Mouse (Mus musculus): ENCODE measurements at regions not wholly inside any gene's neighbourhood (a gene's known extent, or its start where the extent isn't known, plus 50 kb on each side); places are given as distances from the start of the nearest gene placed in this dataset.
A peak's percentile ranks its signal among the peaks of the same experiment; 100 is the strongest.

- Histone ChIP-seq H3K4me3 (no peak overlapping the region), H3K27ac (no peak overlapping the region), H3K4me1 (no peaks in the 10 kb centered on the region), H3K9me3 (no peaks in the 10 kb centered on the region), H3K27me3 (ENCODE audit: insufficient read depth, poor library complexity, severe bottlenecking) (no peaks in the 10 kb centered on the region), H3K36me3 (no peaks in the 10 kb centered on the region)
- DNase-seq (ENCODE audit: low spot score), result no peak
- WGBS, result 81% methylated on average over 2 of the region's 2 CpGs
These were observed 114.1 kb upstream of the Eomes start for GRCm38 (mm10) chr9:118363929-118364328.

GRCm38 (mm10) chr9:118365431-118365830 lies 112.6 kb upstream of the Eomes start:
- WGBS, result 72% methylated on average over 9 of the region's 9 CpGs
- DNase-seq (ENCODE audit: low spot score), result no peak
- no peaks in the 10 kb centered on the region for H3K9me3 ChIP-seq
- no peaks in the 10 kb centered on the region for H3K36me3 ChIP-seq
- H3K27me3 ChIP-seq (ENCODE audit: insufficient read depth, poor library complexity, severe bottlenecking), result no peaks in the 10 kb centered on the region
- H3K4me1 ChIP-seq, result no peaks in the 10 kb centered on the region
- no peak overlapping the region for H3K27ac ChIP-seq
- no peak overlapping the region for H3K4me3 ChIP-seq

GRCm38 (mm10) chr9:118367314-118367713 lies 110.7 kb upstream of the Eomes start:
- no peaks in the 10 kb centered on the region for H3K36me3 ChIP-seq
- H3K27me3 ChIP-seq (ENCODE audit: insufficient read depth, poor library complexity, severe bottlenecking), result no peaks in the 10 kb centered on the region
- H3K4me3 ChIP-seq, result no peak overlapping the region
- H3K27ac ChIP-seq, result no peak overlapping the region
- no peak for DNase-seq (ENCODE audit: low spot score)
- WGBS, result 73% methylated on average over 4 of the region's 4 CpGs
- H3K9me3 ChIP-seq, result no peaks in the 10 kb centered on the region
- no peaks in the 10 kb centered on the region for H3K4me1 ChIP-seq

GRCm38 (mm10) chr9:118370581-118370980 lies 107.4 kb upstream of the Eomes start:
- Histone ChIP-seq H3K9me3 (no peaks in the 10 kb centered on the region), H3K27me3 (ENCODE audit: insufficient read depth, poor library complexity, severe bottlenecking) (no peaks in the 10 kb centered on the region), H3K4me3 (no peak overlapping the region), H3K27ac (no peak overlapping the region), H3K36me3 (no peaks in the 10 kb centered on the region), H3K4me1 (no peaks in the 10 kb centered on the region)
- 78% methylated on average over 6 of the region's 6 CpGs for WGBS
- no peak for DNase-seq (ENCODE audit: low spot score)

- Histone ChIP-seq H3K27ac (no peak overlapping the region), H3K9me3 (no peaks in the 10 kb centered on the region), H3K27me3 (ENCODE audit: insufficient read depth, poor library complexity, severe bottlenecking) (no peaks in the 10 kb centered on the region), H3K4me3 (no peak overlapping the region), H3K36me3 (no peaks in the 10 kb centered on the region), H3K4me1 (0 out of 2 replicates have a peak, but pooled peaks cover 4% of the 10 kb centered on the region)
- DNase-seq (ENCODE audit: low spot score), result no peak
- WGBS, result 82% methylated on average over 5 of the region's 5 CpGs
These were observed 103.3 kb upstream of the Eomes start for GRCm38 (mm10) chr9:118374680-118375079.

- Histone ChIP-seq H3K9me3 (no peaks in the 10 kb centered on the region), H3K4me3 (no peak overlapping the region), H3K36me3 (no peaks in the 10 kb centered on the region), H3K27me3 (ENCODE audit: insufficient read depth, poor library complexity, severe bottlenecking) (no peaks in the 10 kb centered on the region), H3K4me1 (0 out of 2 replicates have a peak, but pooled peaks cover 4% of the 10 kb centered on the region), H3K27ac (no peak overlapping the region)
- WGBS, result 20% methylated on average over 6 of the region's 6 CpGs
- DNase-seq (ENCODE audit: low spot score), result no peak
These were observed 99.0 kb upstream of the Eomes start for GRCm38 (mm10) chr9:118379055-118379454.

- Histone ChIP-seq H3K36me3 (no peaks in the 10 kb centered on the region), H3K4me1 (peaks cover 4% of the 10 kb centered on the region; the same call in 1 of the 2 replicates), H3K4me3 (no peak overlapping the region), H3K27ac (no peak overlapping the region), H3K27me3 (ENCODE audit: insufficient read depth, poor library complexity, severe bottlenecking) (peaks cover 2% of the 10 kb centered on the region), H3K9me3 (no peaks in the 10 kb centered on the region)
- DNase-seq (ENCODE audit: low spot score), result no peak
- 86% methylated on average over 3 of the region's 3 CpGs for WGBS
These were observed 95.5 kb upstream of the Eomes start for GRCm38 (mm10) chr9:118382532-118382931.

- H3K4me1 ChIP-seq, result peaks cover 6% of the 10 kb centered on the region
- H3K4me3 ChIP-seq, result no peak overlapping the region
- 7% methylated on average over 2 of the region's 2 CpGs for WGBS
- no peaks in the 10 kb centered on the region for H3K9me3 ChIP-seq
- no peak for DNase-seq (ENCODE audit: low spot score)
- no peaks in the 10 kb centered on the region for H3K36me3 ChIP-seq
- peaks cover 22% of the 10 kb centered on the region for H3K27me3 ChIP-seq (ENCODE audit: insufficient read depth, poor library complexity, severe bottlenecking)
- no peak overlapping the region for H3K27ac ChIP-seq
These were observed 93.4 kb upstream of the Eomes start for GRCm38 (mm10) chr9:118384610-118385009.

- WGBS, result 28% methylated on average over 8 of the region's 8 CpGs
These were observed 90.4 kb upstream of the Eomes start for GRCm38 (mm10) chr9:118387631-118388030.

GRCm38 (mm10) chr9:118389481-118390334 lies 88.3 kb upstream of the Eomes start:
- Histone ChIP-seq H3K9me3 (no peaks in the 10 kb centered on the region), H3K36me3 (no peaks in the 10 kb centered on the region), H3K4me3 (peak overlapping the region; percentile 56), H3K27me3 (ENCODE audit: insufficient read depth, poor library complexity, severe bottlenecking) (peaks cover 22% of the 10 kb centered on the region), H3K27ac (peak overlapping the region; percentile 36; the same call in 1 of the 2 replicates), H3K4me1 (peaks cover 11% of the 10 kb centered on the region)
- no peak for DNase-seq (ENCODE audit: low spot score)
- 4% methylated on average over 27 of the region's 27 CpGs for WGBS

More at GRCm38 (mm10) chr9:118387631-118388030, 90.4 kb upstream of the Eomes start:
- Histone ChIP-seq H3K36me3 (no peaks in the 10 kb centered on the region), H3K4me3 (no peak overlapping the region), H3K27ac (no peak overlapping the region), H3K9me3 (no peaks in the 10 kb centered on the region), H3K4me1 (peaks cover 11% of the 10 kb centered on the region), H3K27me3 (ENCODE audit: insufficient read depth, poor library complexity, severe bottlenecking) (peaks cover 22% of the 10 kb centered on the region)
- no peak for DNase-seq (ENCODE audit: low spot score)

- WGBS, result 54% methylated on average over 3 of the region's 3 CpGs
- no peak overlapping the region for H3K4me3 ChIP-seq
- H3K27ac ChIP-seq, result no peak overlapping the region
- peaks cover 11% of the 10 kb centered on the region for H3K4me1 ChIP-seq
- peaks cover 22% of the 10 kb centered on the region for H3K27me3 ChIP-seq (ENCODE audit: insufficient read depth, poor library complexity, severe bottlenecking)
- H3K9me3 ChIP-seq, result no peaks in the 10 kb centered on the region
- DNase-seq (ENCODE audit: low spot score), result no peak
- no peaks in the 10 kb centered on the region for H3K36me3 ChIP-seq
These were observed 87.3 kb upstream of the Eomes start for GRCm38 (mm10) chr9:118390679-118391078.

- 55% methylated on average over 7 of the region's 7 CpGs for WGBS
- H3K36me3 ChIP-seq, result no peaks in the 10 kb centered on the region
- no peak overlapping the region for H3K27ac ChIP-seq
- no peak overlapping the region for H3K4me3 ChIP-seq
- peaks cover 11% of the 10 kb centered on the region for H3K4me1 ChIP-seq
- H3K27me3 ChIP-seq (ENCODE audit: insufficient read depth, poor library complexity, severe bottlenecking), result peaks cover 22% of the 10 kb centered on the region
- no peaks in the 10 kb centered on the region for H3K9me3 ChIP-seq
- no peak for DNase-seq (ENCODE audit: low spot score)
These were observed 86.3 kb upstream of the Eomes start for GRCm38 (mm10) chr9:118391715-118392114.

- Histone ChIP-seq H3K36me3 (no peaks in the 10 kb centered on the region), H3K27ac (no peak overlapping the region), H3K4me1 (peaks cover 11% of the 10 kb centered on the region), H3K27me3 (ENCODE audit: insufficient read depth, poor library complexity, severe bottlenecking) (peaks cover 17% of the 10 kb centered on the region), H3K4me3 (no peak overlapping the region), H3K9me3 (no peaks in the 10 kb centered on the region)
- 78% methylated on average over 1 of the region's 1 CpGs for WGBS
- DNase-seq (ENCODE audit: low spot score), result no peak
These were observed 85.2 kb upstream of the Eomes start for GRCm38 (mm10) chr9:118392796-118393195.

Measured in heart, embryonic 10.5 days (tissue).